Mouse (Mus musculus) Patski (cell line): ENCODE data around the gene Lrrc49. TPM values are rescaled to one million over a fixed set of nuclear protein-coding genes. Genes with fewer than 3 reads are reported as not detected.
A peak's percentile ranks its signal among the peaks of the same experiment; 100 is the strongest.

Experiments used
- ATAC-seq: fragments of 100-300 bp; one replicate; pipeline ENCODE4 v1.8.0; 2021
- CTCF ChIA-PET: fragments of 350-600 bp; sonication (Branson Sonifier 250); formaldehyde crosslinking; loops from one replicate; lab custom pipeline; 2022; ENCODE audit warnings: inconsistent platforms; lab: Charles Lee
- POLR2A ChIA-PET: fragments of 350-600 bp; sonication (Branson Sonifier 250); formaldehyde crosslinking; loops from one replicate; lab custom pipeline; 2022; ENCODE audit warnings: antibody characterized with exemption, inconsistent platforms; lab: Charles Lee
- DNase-seq: peaks from one replicate; pipeline ENCODE4 v3.0.0-alpha.2; 2011; ENCODE audit warnings: low read depth, low spot score
- H3K27me3 ChIP-seq: fragments of 371-371 bp; one replicate; pipeline ENCODE4 v1.5.1; 2021
- CTCF ChIP-seq: fragments of 100-300 bp; IDR thresholded peaks from one replicate; pipeline ENCODE4 v1.5.1; 2021
- in situ Hi-C: fragments of 300-500 bp; cut with MboI; formaldehyde crosslinking; loops from 3 replicates; pipeline ENCODE4 v1.11.1; 2018; ENCODE audit warnings: low pct_unique_long_range_greater_than_20kb, mixed read lengths
- polyA plus RNA-seq: library from polyadenylated mRNA; unstranded; gene quantifications from one replicate; pipeline ENCODE4 v1.2.3, GENCODE M21; 2021

The Lrrc49 gene
- polyA plus RNA-seq, 1 experiment from 2014 or later: 22.7 TPM

DNA sequence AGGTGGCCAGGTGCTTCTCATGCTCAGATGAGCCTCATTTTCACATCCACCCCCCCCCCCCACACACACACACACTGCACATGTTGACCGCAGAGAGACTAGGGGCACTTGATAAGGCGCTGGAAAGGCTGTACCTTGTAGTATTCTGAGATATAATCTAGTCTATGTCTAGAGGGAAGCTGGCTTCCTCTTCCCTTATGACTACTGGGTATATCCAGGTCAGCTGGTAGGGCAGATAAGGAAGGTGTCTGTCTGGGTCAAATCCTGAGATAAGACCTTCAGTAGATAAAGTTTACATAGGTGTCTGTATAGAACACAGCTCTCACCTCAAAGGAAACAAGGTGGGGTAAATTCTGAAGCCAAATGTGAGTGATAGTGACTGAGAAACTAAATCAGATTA, 141.8 kb downstream of the Lrrc49 start:
- ATAC-seq (no peak), DNase-seq (no peak)
- ChIA-PET POLR2A (no interaction called here), CTCF (interaction anchor here (5.0 kb wide), 1 partner anchor 302 kb away, joined by 24 read pairs; no protein-coding TSS in a partner anchor)
- H3K27me3 ChIP-seq: no peaks in the 10 kb centered on the region
- in situ Hi-C loops: no loop called here
- TF ChIP-seq CTCF: no peak

DNA sequence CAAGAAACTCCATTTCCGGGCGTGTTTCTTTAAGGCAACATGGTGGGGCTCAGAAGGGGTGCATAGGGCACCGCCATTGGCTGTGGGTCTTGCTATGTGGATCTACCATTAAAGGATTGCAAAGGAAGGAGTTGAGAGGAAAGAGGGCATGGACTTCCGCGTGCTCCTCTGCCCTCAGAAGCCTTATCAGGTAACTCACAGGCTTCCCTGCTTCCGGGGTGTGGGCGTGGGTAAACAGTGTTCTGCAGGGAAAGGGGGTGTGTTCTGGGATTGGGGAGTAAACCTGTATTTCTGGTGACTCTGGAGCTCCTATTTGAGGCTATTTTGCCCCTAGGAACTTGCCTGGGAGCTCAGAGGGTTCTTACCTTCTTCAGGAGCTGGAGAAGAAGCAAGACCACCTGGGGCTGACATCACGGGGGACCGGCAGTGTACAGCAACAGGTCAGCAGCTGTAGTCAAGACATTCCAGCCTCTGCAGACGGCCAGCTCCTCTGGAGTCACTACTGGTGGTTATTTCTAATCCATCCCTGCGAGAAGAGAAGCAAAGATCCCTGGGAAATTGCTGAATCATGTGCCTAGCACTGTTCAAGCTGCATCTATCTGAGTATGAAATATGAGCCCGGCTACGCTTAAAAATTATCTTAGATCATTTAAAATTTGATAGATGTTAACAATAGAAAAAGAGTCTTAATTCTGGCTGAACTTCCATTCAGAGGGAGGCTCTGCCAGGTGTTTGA, 142.4 kb downstream of the Lrrc49 start:
- CTCF ChIA-PET: interaction anchor here (5.0 kb wide), 1 partner anchor 301 kb away, joined by 24 read pairs; no protein-coding TSS in a partner anchor
- no peak for DNase-seq

DNA sequence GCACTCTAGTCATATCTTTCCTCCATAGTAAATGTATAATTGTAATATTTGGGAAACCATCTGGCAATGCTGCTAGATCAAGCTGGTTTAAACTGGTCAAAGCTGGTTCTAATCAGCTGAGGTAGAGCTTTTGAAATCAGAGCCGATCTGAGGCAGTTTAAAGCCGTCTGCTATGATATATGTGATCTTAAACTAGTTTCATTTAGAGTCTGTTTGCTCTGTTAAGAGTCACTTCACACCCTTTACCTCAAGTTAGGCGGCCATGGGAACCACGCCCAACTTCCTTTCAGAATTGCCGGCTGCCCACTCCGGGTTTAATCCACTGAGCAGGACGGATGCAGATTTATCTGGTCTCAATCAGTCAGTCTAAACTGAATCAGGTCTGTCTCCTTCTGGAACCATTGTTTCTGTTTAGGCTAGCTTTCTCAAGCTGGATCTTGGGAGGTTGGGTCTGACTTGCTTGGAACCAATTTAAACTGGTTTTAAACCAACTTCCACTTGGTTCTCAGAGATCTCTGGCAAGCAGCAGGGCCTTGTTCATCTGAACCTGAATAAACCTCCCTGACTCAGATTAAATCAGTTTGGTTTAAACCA, 144.4 kb downstream of the Lrrc49 start:
- DNase-seq (no peak), ATAC-seq (no peak)
- no peak for TF ChIP-seq CTCF
- ChIA-PET CTCF (no interaction called here), POLR2A (no interaction called here)
- in situ Hi-C loops: loop anchor here (5.0 kb wide), 1 partner anchor 296 kb away; no protein-coding TSS in a partner anchor
- no peaks in the 10 kb centered on the region for H3K27me3 ChIP-seq

More for the DNA sequence above, 142.4 kb downstream of the Lrrc49 start:
- no peak for ATAC-seq
- no peaks in the 10 kb centered on the region for H3K27me3 ChIP-seq
- POLR2A ChIA-PET: no interaction called here
- no peak for TF ChIP-seq CTCF
- in situ Hi-C loops: no loop called here

DNA sequence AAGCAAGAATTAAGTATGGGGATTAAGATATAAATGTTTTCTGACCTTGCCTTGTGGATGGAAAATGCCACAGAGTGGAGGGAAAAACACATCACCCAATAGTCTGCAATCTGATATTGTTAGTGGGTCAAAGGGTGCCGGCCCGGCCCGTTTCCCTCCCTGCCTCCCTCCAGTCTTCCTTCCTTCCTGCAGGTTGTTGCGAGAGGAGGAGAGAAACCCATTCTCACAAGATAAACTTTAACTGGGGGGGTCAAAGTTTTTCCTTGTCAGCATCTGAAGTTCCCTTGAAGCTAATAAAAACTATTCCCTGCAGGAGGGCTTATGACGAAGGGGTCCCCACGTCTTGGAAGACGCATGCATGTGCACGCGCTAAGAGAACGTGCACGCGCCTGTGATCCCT, 157.6 kb downstream of the Lrrc49 start:
- no peak for ATAC-seq
- DNase-seq: no peak
- ChIA-PET CTCF (no interaction called here), POLR2A (no interaction called here)
- in situ Hi-C loops: no loop called here
- H3K27me3 ChIP-seq: no peaks in the 10 kb centered on the region
- TF ChIP-seq CTCF: no peak

DNA sequence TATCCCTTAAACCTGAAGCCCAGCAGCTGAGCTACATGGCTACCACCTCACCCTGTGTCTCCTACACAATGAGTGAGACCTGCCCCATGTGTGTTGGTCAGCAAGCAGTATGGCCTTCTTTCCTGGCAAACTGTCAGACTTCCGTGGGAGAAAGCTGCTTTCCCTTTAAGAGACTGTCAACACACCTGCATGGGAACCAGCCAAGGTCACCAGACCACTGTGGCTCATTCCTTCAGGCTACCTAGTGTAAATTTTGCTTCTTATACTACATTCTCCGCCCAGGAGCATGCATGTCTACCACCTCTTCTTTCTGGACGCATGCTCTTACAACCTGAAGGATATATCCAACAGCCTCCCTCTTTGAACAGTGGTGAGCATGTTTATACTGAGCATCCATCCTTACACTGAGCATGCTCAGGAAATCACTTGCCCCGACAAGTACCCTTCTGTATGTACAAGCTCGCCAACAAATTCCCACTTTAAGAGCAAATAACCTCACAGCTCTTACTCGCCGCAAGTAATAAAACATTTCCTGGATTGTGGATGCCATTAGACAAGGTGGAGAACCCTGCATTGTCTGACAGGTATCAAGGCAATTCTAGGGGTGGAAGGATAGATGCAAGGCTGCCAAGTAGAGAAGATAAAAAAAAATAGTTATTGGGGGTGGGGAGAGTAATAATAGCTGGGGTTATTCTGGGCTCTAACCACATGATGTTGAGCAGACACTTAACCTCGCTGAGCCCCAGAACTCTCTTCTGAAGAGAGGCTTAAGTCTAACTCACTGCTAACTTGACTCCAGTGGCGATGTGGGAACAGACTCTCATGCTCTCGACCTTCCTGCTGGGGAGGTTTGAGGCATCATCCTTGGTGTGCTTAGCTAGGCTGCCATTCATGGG, 158.4 kb downstream of the Lrrc49 start:
- ATAC-seq: no peak

DNA sequence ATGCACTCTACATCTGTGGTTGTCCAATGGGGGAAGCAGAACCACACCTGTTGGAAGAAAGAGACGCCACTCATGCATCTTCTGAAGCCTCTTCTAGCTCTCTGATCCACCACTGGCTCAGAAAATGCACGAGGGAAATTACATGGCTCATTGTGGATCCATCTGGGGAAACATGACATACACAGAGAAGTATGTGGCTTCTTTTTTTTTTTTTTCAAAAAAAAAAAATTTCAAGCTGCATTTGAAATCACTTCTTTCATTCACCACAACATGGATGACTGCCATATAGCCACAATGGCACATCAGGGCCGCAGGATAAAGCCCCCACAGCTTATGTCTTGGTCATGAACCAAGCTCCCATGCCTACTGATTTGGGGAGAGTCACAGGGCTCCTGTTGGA, 159.7 kb downstream of the Lrrc49 start:
- ATAC-seq (no peak), DNase-seq (no peak)
- POLR2A ChIA-PET: interaction anchor here (0.6 to 0.9 kb wide), 3 partner anchors 10 to 310 kb away, joined by 3 to 6 read pairs (median 5); no protein-coding TSS in a partner anchor
- H3K27me3 ChIP-seq: no peaks in the 10 kb centered on the region
- CTCF ChIA-PET: interaction anchor here (0.5 to 2.0 kb wide), 4 partner anchors 18 to 283 kb away, joined by 3 to 4 read pairs (median 3); no protein-coding TSS in a partner anchor
- TF ChIP-seq CTCF: no peak
- in situ Hi-C loops: no loop called here

More for the DNA sequence above, 158.4 kb downstream of the Lrrc49 start:
- CTCF ChIA-PET: interaction anchor here (1.0 kb wide), 1 partner anchor 284 kb away, joined by 3 read pairs; no protein-coding TSS in a partner anchor
- DNase-seq: no peak
- no peaks in the 10 kb centered on the region for H3K27me3 ChIP-seq
- no peak for TF ChIP-seq CTCF
- in situ Hi-C loops: no loop called here
- POLR2A ChIA-PET: no interaction called here

DNA sequence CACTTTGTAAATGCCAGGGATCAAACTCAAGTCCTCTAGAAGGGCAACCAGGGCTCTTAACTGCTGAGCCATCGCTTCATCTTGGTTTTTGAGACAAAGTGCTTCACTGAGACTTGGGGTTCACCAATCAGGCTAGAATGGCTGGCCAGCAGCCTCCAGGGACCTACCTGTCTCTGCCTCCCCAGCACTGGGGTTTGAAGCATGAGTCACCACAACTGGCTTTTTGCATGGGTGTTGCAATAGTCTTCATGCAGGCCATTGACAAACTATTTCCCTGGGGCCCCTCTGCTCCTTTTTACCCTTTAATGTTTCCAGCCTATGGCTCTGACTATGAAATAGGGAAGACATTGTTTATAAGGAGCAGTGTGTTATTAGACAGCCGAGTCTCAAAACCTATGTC, 160.1 kb downstream of the Lrrc49 start:
- no peak for ATAC-seq
- in situ Hi-C loops: no loop called here

DNA sequence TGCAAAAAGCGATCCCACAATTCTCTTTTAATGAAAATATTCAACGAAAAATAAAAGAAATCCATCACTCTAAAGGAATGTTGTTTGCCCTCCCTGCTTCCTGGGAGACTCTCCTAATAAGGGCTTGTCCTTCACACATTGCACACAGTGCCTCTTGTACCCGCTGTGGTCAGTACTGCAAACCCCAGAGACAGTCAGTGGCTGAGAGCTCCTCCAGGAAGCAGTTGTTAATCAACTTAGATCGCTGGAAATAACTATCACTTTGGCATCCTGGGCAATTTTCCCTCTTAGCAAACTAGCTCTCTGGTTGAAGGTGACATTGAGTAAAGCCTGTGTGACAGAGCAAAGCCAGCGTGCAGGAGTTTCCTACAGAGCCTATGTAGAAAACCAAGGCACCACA, 160.9 kb downstream of the Lrrc49 start:
- peak; percentile 64 for ATAC-seq
- TF ChIP-seq CTCF: no peak
- DNase-seq: no peak
- CTCF ChIA-PET: interaction anchor here (0.8 to 2.0 kb wide), 2 partner anchors 9 to 282 kb away, joined by 3 to 4 read pairs; no protein-coding TSS in a partner anchor
- POLR2A ChIA-PET: no interaction called here
- H3K27me3 ChIP-seq: no peaks in the 10 kb centered on the region
- in situ Hi-C loops: no loop called here

More for the DNA sequence above, 160.1 kb downstream of the Lrrc49 start:
- TF ChIP-seq CTCF: no peak
- H3K27me3 ChIP-seq: no peaks in the 10 kb centered on the region
- CTCF ChIA-PET: interaction anchor here (2.0 kb wide), 1 partner anchor 283 kb away, joined by 4 read pairs; no protein-coding TSS in a partner anchor
- no peak for DNase-seq
- POLR2A ChIA-PET: interaction anchor here (0.6 kb wide), 1 partner anchor 11 kb away, joined by 5 read pairs; no protein-coding TSS in a partner anchor

DNA sequence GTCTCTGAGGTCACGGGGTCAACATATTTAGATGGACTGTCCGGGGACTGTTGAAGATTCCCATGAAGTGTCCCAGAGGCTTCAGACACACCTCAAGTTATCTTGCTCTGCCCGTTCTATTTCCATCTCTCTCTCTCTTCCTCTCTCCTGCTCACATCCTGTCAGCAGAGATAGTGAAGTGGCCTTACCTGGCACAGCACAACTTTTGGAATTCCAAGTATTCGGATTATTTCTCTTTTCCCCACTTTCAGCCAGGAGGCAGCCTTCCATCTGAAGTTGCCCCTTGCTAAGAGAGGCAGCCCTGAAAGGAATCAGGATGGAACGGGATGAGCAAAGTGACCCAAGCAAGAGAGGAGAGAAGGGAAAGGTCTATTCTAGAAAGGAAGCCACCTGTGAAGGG, 161.8 kb downstream of the Lrrc49 start:
- POLR2A ChIA-PET: no interaction called here
- in situ Hi-C loops: no loop called here
- CTCF ChIA-PET: no interaction called here
- DNase-seq (no peak), ATAC-seq (no peak)
- TF ChIP-seq CTCF: no peak
- H3K27me3 ChIP-seq: no peaks in the 10 kb centered on the region

DNA sequence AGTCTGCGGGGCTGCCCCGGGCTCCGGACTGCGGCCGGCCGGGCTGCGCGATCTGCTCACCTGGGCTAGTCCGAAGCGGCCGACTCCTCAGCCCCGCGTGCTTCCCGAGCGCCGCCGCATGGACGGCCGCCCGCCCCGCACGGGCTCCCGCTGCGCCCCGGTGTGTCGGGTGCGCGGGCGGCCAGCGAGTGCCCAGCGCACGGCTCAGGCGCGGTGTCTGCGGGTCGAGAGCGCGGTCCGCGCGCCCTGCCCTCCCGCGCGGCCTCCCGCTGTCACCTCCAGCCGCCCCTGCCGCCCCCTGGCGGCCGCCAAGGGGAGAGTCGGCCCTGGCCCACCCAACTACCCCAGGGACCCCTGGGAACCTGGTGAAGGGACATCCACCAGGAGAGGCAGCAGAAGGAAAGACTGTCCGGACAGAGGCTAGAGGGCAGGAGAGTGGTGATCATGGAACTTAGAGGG, 166.1 kb downstream of the Lrrc49 start, which contains the start of gene Thsd4:
Gene Thsd4 (minus strand): TSS at position 241 of the 459 bp plus-strand sequence.
- DNase-seq: no peak
- POLR2A ChIA-PET: no interaction called here
- peak; percentile 97 for TF ChIP-seq CTCF
- CTCF ChIA-PET: interaction anchor here (1.1 to 3.1 kb wide), 2 partner anchors 13 to 246 kb away, joined by 3 to 10 read pairs; no protein-coding TSS in a partner anchor
- ATAC-seq: peak; percentile 22
- no peaks in the 10 kb centered on the region for H3K27me3 ChIP-seq
- in situ Hi-C loops: no loop called here
